Mouse (Mus musculus): ENCODE measurements around the gene Slc6a1.
A peak's percentile ranks its signal among the peaks of the same experiment; 100 is the strongest.

Slc6a1 gene

GRCm38 (mm10) chr6:114347831-114348754 is 65.7 kb downstream of the Slc6a1 start:
- DNase-seq (ENCODE audit: low spot score in 2 of 2): peak; percentile 74 to 75

- DNase-seq (ENCODE audit: low spot score in 2 of 2): peak; percentile 24 to 50
Measured at GRCm38 (mm10) chr6:114354635-114355034, 72.2 kb downstream of the Slc6a1 start.

GRCm38 (mm10) chr6:114358171-114358570 is 75.7 kb downstream of the Slc6a1 start:
- no peak for DNase-seq (ENCODE audit: low spot score in 2 of 2)

GRCm38 (mm10) chr6:114362355-114362754 is 79.9 kb downstream of the Slc6a1 start:
- no peak for DNase-seq (ENCODE audit: low spot score in 2 of 2)

GRCm38 (mm10) chr6:114363740-114364139 is 81.3 kb downstream of the Slc6a1 start:
- no peak for DNase-seq (ENCODE audit: low spot score in 2 of 2)

- DNase-seq (ENCODE audit: low spot score in 2 of 2): no peak
Measured at GRCm38 (mm10) chr6:114364734-114365133, 82.3 kb downstream of the Slc6a1 start.

GRCm38 (mm10) chr6:114366191-114366590 is 83.8 kb downstream of the Slc6a1 start:
- DNase-seq (ENCODE audit: low spot score in 2 of 2): no peak
